Mouse (Mus musculus) heart, adult 2 months (tissue): ENCODE measurements around the gene Serpinb9. TPM values are rescaled to one million over a fixed set of nuclear protein-coding genes. Genes with fewer than 3 reads are reported as not detected.

Source experiments
- DNase-seq, 2 experiments: peaks; one replicate each; pipeline ENCODE4 v3.0.0; 2021
- H3K27ac ChIP-seq: fragments of 200-600 bp; 2 replicates; pipeline ENCODE4 v1.8.1; 2022
- H3K27me3 ChIP-seq: fragments of 200-500 bp; 2 replicates; pipeline ENCODE4 v1.6.1; 2012; ENCODE audit warnings: mild to moderate bottlenecking, low read length, inconsistent platforms, mixed read lengths; ENCODE audit not compliant: control insufficient read depth, insufficient read depth
- H3K36me3 ChIP-seq: fragments of 200-500 bp; 2 replicates; pipeline ENCODE4 v1.6.1; 2012; ENCODE audit warnings: low read length, inconsistent platforms; ENCODE audit not compliant: control insufficient read depth, insufficient read depth
- H3K4me1 ChIP-seq: fragments of 200-500 bp; 2 replicates; pipeline ENCODE4 v1.6.1; 2011; ENCODE audit warnings: low read length; ENCODE audit not compliant: control insufficient read depth, insufficient read depth
- H3K4me3 ChIP-seq: fragments of 200-600 bp; 2 replicates; pipeline ENCODE4 v1.8.1; 2022
- H3K79me2 ChIP-seq: fragments of 200-500 bp; replicated peaks from 2 replicates; pipeline ENCODE4 v1.6.1; 2012; ENCODE audit warnings: mild to moderate bottlenecking, inconsistent platforms, low read length, moderate library complexity, mixed read lengths; ENCODE audit not compliant: control insufficient read depth, insufficient read depth
- H3K9ac ChIP-seq: fragments of 200-500 bp; 2 replicates; pipeline ENCODE4 v1.6.1; 2012; ENCODE audit warnings: low read depth, mild to moderate bottlenecking, control low read depth, inconsistent platforms, low read length, mixed read lengths
- CTCF ChIP-seq: fragments of 200-600 bp; IDR thresholded peaks from 2 replicates; pipeline ENCODE4 v1.8.1; 2022; ENCODE audit warnings: antibody characterized with exemption, mild to moderate bottlenecking, moderate library complexity
- EP300 ChIP-seq: fragments of 200-500 bp; IDR thresholded peaks from 2 replicates; pipeline ENCODE4 v1.6.1; 2011; ENCODE audit warnings: low read depth, low read length, control low read depth; ENCODE audit not compliant: insufficient read depth
- POLR2A ChIP-seq: fragments of 200-500 bp; IDR thresholded peaks from 2 replicates; pipeline ENCODE4 v1.6.1; 2011; ENCODE audit warnings: mild to moderate bottlenecking, low read depth, low read length, control low read depth; ENCODE audit not compliant: insufficient read depth
- WGBS: fragments of 180-500 bp; shearing (Covaris S2); methylation state at CpG from one replicate; pipeline ENCODE4 v1.1.7; 2018; 5-methylcytosine and 5-hydroxymethylcytosine counted together
- intact Hi-C: fragments of 180-260 bp; cut with DNase I; formaldehyde crosslinking; loops from one replicate; pipeline ENCODE4 v1.15.1; 2025
- polyA plus RNA-seq: library from polyadenylated mRNA; depleted of rRNA; stranded (reverse); fragments of >200 nt; gene quantifications from 2 replicates; pipeline ENCODE4 v1.2.3, GENCODE M21; 2012
- total RNA-seq, 2 experiments: library from RNA; stranded (reverse); gene quantifications; 2 replicates each; pipeline ENCODE4 v1.2.3; 2021

The Serpinb9 gene
- total and polyA plus RNA-seq, 3 experiments, result 6.0 to 9.3 (median 8.6) TPM

DNA sequence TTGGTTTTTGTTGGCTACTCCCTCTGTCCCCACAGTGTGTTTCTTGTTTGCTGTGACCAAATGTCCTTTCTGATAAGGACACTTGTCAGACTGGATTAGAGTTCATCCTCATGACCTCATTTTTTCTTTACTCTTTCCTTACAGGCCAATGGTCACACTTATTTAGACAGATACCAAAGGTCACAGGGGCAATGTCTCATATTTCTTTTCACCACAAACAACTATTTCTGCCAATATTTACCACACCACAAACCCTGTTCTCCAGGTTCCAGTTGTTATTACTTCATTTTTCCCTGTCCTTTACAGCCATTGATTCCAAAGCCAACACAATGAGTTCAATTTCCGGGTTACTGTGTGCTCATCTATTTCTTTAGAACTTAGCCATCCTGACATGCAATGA, 33.4 kb upstream of the Serpinb9 start:
- Histone ChIP-seq H3K79me2 (no peaks in the 10 kb centered on the region), H3K27me3 (no peaks in the 10 kb centered on the region), H3K4me3 (no peak overlapping the region), H3K27ac (no peak overlapping the region), H3K9ac (no peak overlapping the region), H3K4me1 (peaks cover 3% of the 10 kb centered on the region; the same call in 1 of the 2 replicates), H3K36me3 (peaks cover 3% of the 10 kb centered on the region)
- TF ChIP-seq EP300 (no peak), CTCF (no peak), POLR2A (no peak)
- no peak for DNase-seq
- 90% methylated on average over 1 of the region's 1 CpGs for WGBS
- intact Hi-C loops, result no loop called here

DNA sequence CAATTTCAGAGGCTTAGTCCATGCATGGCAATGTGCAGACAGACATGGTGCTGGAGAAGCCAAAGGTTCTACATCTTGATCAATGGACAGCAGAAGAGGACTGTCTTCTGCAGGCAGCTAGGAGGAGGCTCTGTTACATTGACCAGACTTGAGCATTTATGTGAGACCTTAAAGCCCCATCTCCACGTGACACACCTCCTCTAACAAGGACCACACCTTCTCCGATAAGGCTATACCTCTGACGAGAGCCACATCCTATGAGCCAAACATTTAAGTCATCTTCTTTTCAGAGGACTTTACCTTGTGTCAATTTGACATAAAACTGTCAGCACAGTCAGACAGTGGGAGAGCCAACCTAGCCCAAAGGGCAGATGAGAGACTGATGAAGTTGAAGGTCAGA, 32.3 kb upstream of the Serpinb9 start:
- Histone ChIP-seq H3K79me2 (no peaks in the 10 kb centered on the region), H3K36me3 (peaks cover 10% of the 10 kb centered on the region), H3K4me1 (peaks cover 3% of the 10 kb centered on the region; the same call in 1 of the 2 replicates), H3K27ac (no peak overlapping the region), H3K27me3 (no peaks in the 10 kb centered on the region), H3K9ac (no peak overlapping the region), H3K4me3 (no peak overlapping the region)
- intact Hi-C loops, result no loop called here
- WGBS, result 94% methylated on average over 3 of the region's 3 CpGs
- DNase-seq, result no peak
- TF ChIP-seq POLR2A (no peak), CTCF (no peak), EP300 (no peak)

DNA sequence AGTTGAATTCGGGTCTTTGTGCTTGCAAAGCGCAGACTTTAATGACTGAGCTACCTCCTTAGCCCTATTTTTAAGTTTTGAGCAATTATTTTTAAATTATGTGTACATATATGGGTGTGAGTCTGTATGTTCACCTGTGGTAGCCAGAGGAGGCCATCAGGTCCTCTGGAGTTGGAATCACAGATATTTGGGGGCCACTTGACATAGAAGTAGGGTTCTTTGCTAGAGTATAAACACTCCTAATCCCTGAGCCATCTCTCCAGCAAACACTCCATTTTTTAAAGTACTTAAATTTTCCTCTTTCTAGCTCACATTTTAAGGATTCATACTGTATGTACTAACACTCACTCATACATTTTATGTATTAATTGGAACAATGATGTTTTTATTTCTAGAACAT, 28.8 kb upstream of the Serpinb9 start:
- Histone ChIP-seq H3K27me3 (no peaks in the 10 kb centered on the region), H3K79me2 (no peaks in the 10 kb centered on the region), H3K27ac (no peak overlapping the region), H3K9ac (no peak overlapping the region), H3K36me3 (peaks cover 10% of the 10 kb centered on the region), H3K4me3 (no peak overlapping the region), H3K4me1 (no peaks in the 10 kb centered on the region)
- intact Hi-C loops, result no loop called here
- 95% methylated on average over 2 of the region's 2 CpGs for WGBS
- TF ChIP-seq EP300, result no peak
- TF ChIP-seq CTCF, result no peak
- no peak for TF ChIP-seq POLR2A
- no peak for DNase-seq

GRCm38 (mm10) chr13:32974889-32975460, 28.1 kb upstream of the Serpinb9 start:
- intact Hi-C loops, result no loop called here
- DNase-seq, result no peak

DNA sequence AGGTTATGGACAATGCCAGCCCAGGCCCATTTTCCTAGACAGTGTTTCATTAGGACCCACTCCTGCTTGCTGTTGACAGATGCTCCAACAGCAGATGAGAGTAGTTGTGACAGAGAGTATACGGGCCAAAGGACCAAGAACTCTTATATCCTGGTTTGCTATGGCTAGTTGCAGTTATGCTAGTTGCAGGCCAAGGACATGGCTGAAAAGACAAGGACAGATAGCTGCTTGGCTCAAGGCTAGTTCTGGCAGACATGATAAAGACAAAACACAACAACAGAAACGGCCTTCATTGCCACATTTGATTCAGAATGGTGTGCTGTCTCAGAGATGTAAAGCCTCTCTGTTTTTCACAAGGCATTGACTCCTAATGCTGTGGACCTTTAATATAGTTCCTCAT, 27.3 kb upstream of the Serpinb9 start:
- TF ChIP-seq POLR2A (no peak), CTCF (no peak), EP300 (no peak)
- WGBS, result 23% methylated on average over 2 of the region's 2 CpGs
- Histone ChIP-seq H3K4me1 (no peaks in the 10 kb centered on the region), H3K27ac (peak overlapping the region; percentile 50), H3K27me3 (no peaks in the 10 kb centered on the region), H3K79me2 (no peaks in the 10 kb centered on the region), H3K4me3 (no peak overlapping the region), H3K36me3 (peaks cover 10% of the 10 kb centered on the region), H3K9ac (no peak overlapping the region)
- DNase-seq, result no peak
- intact Hi-C loops, result no loop called here

More at GRCm38 (mm10) chr13:32974889-32975460, 28.1 kb upstream of the Serpinb9 start:
- no peaks in the 10 kb centered on the region for H3K27me3 ChIP-seq
- 38% methylated on average over 3 of the region's 3 CpGs for WGBS
- H3K27ac ChIP-seq, result peak overlapping the region; percentile 50; the same call in 1 of the 2 replicates
- no peaks in the 10 kb centered on the region for H3K79me2 ChIP-seq
- no peaks in the 10 kb centered on the region for H3K4me1 ChIP-seq
- TF ChIP-seq POLR2A, result no peak
- no peak for TF ChIP-seq EP300
- TF ChIP-seq CTCF, result no peak
- H3K4me3 ChIP-seq, result no peak overlapping the region
- no peak overlapping the region for H3K9ac ChIP-seq
- peaks cover 10% of the 10 kb centered on the region for H3K36me3 ChIP-seq

- intact Hi-C loops, result no loop called here
- H3K36me3 ChIP-seq, result no peaks in the 10 kb centered on the region
- no peaks in the 10 kb centered on the region for H3K79me2 ChIP-seq
- no peak overlapping the region for H3K27ac ChIP-seq
- no peak for DNase-seq
- no peak overlapping the region for H3K4me3 ChIP-seq
- 79% methylated on average over 4 of the region's 4 CpGs for WGBS
- TF ChIP-seq EP300, result no peak
- no peak for TF ChIP-seq CTCF
- no peak for TF ChIP-seq POLR2A
- H3K27me3 ChIP-seq, result no peaks in the 10 kb centered on the region
- no peak overlapping the region for H3K9ac ChIP-seq
- no peaks in the 10 kb centered on the region for H3K4me1 ChIP-seq
These were observed 20.5 kb upstream of the Serpinb9 start for GRCm38 (mm10) chr13:32982556-32983042.

DNA sequence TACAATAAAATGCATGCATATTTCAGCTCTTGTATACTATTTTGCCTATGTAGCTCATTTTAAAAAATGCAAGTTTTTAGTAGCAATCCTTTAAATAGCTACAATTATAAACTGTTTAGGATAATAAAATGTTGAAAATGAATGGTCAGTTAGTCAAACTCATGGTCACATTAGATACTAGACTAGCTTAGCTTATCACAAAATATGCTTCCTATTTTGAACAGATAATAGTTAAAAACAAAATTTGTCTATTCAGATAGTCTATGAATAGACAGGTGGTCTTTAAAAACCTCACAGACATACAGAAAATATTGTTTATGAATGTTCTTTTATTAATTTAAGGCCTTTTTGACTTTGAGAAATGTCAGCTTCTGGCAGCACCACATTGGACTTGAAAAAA, 16.8 kb upstream of the Serpinb9 start:
- Histone ChIP-seq H3K27ac (no peak overlapping the region), H3K4me3 (no peak overlapping the region), H3K36me3 (no peaks in the 10 kb centered on the region), H3K27me3 (no peaks in the 10 kb centered on the region), H3K9ac (no peak overlapping the region), H3K79me2 (no peaks in the 10 kb centered on the region), H3K4me1 (no peaks in the 10 kb centered on the region)
- DNase-seq, result no peak
- TF ChIP-seq EP300, result no peak
- no peak for TF ChIP-seq POLR2A
- TF ChIP-seq CTCF, result no peak
- intact Hi-C loops, result no loop called here
